8 mouse cellular contexts compared by ENCODE assay signal in the genomic region with DNA sequence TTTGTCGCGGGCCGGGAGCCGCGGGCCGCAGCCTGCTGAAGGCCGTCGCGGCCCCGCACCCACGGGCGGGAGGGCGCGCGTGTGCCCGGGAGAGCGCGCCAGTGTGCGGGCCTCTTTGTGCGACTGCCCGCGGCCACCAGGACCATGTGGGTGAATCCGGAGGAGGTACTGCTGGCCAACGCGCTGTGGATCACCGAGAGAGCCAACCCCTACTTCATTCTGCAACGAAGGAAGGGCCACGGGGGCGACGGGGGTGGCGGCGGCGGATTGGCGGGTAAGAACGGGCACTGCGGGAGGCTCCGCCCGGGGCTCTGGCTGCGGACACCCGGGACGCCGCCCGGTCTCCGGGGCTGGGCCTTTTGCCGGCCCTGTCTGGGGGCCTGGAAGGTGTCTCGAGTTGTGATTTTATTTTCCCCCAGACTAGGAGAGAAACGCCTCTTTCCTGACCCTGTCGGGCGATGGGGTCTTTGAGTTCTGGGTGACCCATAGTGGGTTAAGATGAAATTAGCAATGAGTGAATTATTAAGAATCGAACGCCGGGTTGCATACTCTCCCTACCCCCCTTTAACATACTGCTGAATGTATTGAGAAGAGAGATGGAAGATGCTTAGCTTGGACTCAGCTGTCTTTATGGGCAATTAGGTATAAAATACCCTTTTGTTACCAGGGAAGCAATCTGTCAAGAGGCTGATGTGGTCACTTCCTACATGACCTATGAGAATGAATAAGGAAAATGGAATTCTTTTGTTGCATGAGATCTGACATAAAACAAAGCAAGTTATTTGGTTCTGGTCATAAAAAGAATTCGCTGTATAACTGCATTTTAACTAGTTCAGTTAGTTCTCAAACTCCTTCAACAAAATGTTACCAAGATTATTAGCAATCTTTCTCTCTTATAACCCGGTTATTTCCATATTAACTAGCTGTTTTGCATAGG. TPM values are rescaled to one million over a fixed set of nuclear protein-coding genes. Genes with fewer than 3 reads are reported as not detected.
DNase-seq lines count a peak whose midpoint lies in the region; ATAC-seq and TF ChIP-seq lines count a peak whose summit lies in the region.

A gene (minus strand): TSS at position 240 of the 937 bp plus-strand sequence.

- peak within 1 kb of the TSS; percentile 70 for H3K4me2 ChIP-seq in neural tube, embryonic 14.5 days (ENCODE audit: low read depth, low read length)

- ATAC-seq in neural tube, embryonic 14.5 days (ENCODE audit: low read depth), result peak; percentile 70

- no peak for TF ChIP-seq CTCF in lung, adult 2 months (IDR thresholded peaks at IDR 0.05; ENCODE audit: insufficient read depth, low read length)

- no peaks in the 10 kb centered on the region for H3K36me3 ChIP-seq in hindbrain, embryonic 10.5 days
- no peaks in the 10 kb centered on the region for H3K36me3 ChIP-seq in neural tube, embryonic 14.5 days (ENCODE audit: control insufficient read depth, insufficient read depth, low read length)

- peaks cover 39% of the 10 kb centered on the region for H3K4me1 ChIP-seq in hindbrain, embryonic 10.5 days (replicated peaks)
- H3K4me1 ChIP-seq in lung, adult 2 months (ENCODE audit: control insufficient read depth, insufficient read depth, low read length), result no peaks in the 10 kb centered on the region
- peaks cover 13% of the 10 kb centered on the region for H3K4me1 ChIP-seq in neural tube, embryonic 14.5 days (ENCODE audit: control insufficient read depth, insufficient read depth, low read length)

- TF ChIP-seq POLR2A in lung, adult 2 months (IDR thresholded peaks at IDR 0.05; ENCODE audit: borderline replicate concordance, extremely low read depth, low read depth, low read length), result no peak

- peak within 1 kb of the TSS; percentile 85 for H3K4me3 ChIP-seq in hindbrain, embryonic 10.5 days
- H3K4me3 ChIP-seq in lung, adult 2 months (replicated peaks; ENCODE audit: extremely low read depth, low read depth, low read length), result peak within 1 kb of the TSS; percentile 54
- H3K4me3 ChIP-seq in neural tube, embryonic 14.5 days (ENCODE audit: low read depth, low read length), result peak within 1 kb of the TSS; percentile 90

- H3K27me3 ChIP-seq in hindbrain, embryonic 10.5 days (ENCODE audit: insufficient read depth, poor library complexity, severe bottlenecking), result no peaks in the 10 kb centered on the region
- no peaks in the 10 kb centered on the region; the same call in 1 of the 2 replicates for H3K27me3 ChIP-seq in neural tube, embryonic 14.5 days (ENCODE audit: control insufficient read depth, insufficient read depth, low read length)

- WGBS in hindbrain, embryonic 10.5 days, result 2% methylated on average over 54 of the region's 54 CpGs
- WGBS in lung, adult 2 months, result 4% methylated on average over 54 of the region's 54 CpGs
- WGBS in neural tube, embryonic 14.5 days, result 2% methylated on average over 54 of the region's 54 CpGs

- no peaks in the 10 kb centered on the region for H3K9me3 ChIP-seq in hindbrain, embryonic 10.5 days
- no peaks in the 10 kb centered on the region for H3K9me3 ChIP-seq in neural tube, embryonic 14.5 days (ENCODE audit: control insufficient read depth, low read length)

- peak within 1 kb of the TSS; percentile 98 for H3K9ac ChIP-seq in neural tube, embryonic 14.5 days (replicated peaks; ENCODE audit: low read depth, low read length)

- DNase-seq in adrenal gland, adult 18-20 months (ENCODE audit: low spot score in 2 of 2), result peak; percentile 61 to 62
- DNase-seq in cerebellum, adult 9-11 months, result peak; percentile 72
- DNase-seq in frontal cortex, postnatal 25 days (ENCODE audit: low spot score in 2 of 2), result peak; percentile 47 to 50
- DNase-seq in hindbrain, embryonic 10.5 days (ENCODE audit: low spot score), result peak; percentile 69
- DNase-seq in layer of hippocampus, postnatal 10 days (ENCODE audit: low spot score in 2 of 2), result peak; percentile 64 to 75
- peak; percentile 43 for DNase-seq in lung, adult 2 months
- peak; percentile 53 to 64 for DNase-seq in urinary bladder, postnatal 4 days (ENCODE audit: low spot score in 2 of 2)

- peak within 1 kb of the TSS; percentile 97 for H3K27ac ChIP-seq in hindbrain, embryonic 10.5 days
- H3K27ac ChIP-seq in neural tube, embryonic 14.5 days (ENCODE audit: low read depth, low read length), result peak within 1 kb of the TSS; percentile 94

RNA-seq across cellular contexts. Expression of the gene that starts here (rescaled TPM):
- under 1 TPM in 1 of 2 experiments, not detected in 1; 0.46 TPM for total RNA-seq in adrenal gland, adult 18-20 months (2021)
- polyA plus RNA-seq in hindbrain, embryonic 10.5 days (2016; fragmentation: Nextera tagmentation; extraction: Ambion mirVana), result 2.9 and 3.2 TPM in 2 replicates
- 1 to 10 TPM; 1.4 to 1.7 TPM for total RNA-seq in layer of hippocampus, postnatal 10 days (2021)
- polyA plus RNA-seq in lung, adult 2 months (2012; rRNA removed), result 0.67 and 1.4 TPM in 2 replicates
- 9.8 and 14.2 TPM in 2 replicates for polyA plus RNA-seq in neural tube, embryonic 14.5 days (2014; fragmentation: Nextera tagmentation; extraction: Ambion mirVana)

Comparison
In these comparisons a context has a peak if more than half of its experiments do, and no peak if none do; other contexts are left out.
1. Peak in every context shown above with its lines: DNase-seq, ATAC-seq, H3K4me3 ChIP-seq and H3K27ac ChIP-seq.
2. Peak in DNase-seq in adrenal gland, adult 18-20 months; RNA of the gene not detected or under 1 TPM.